Mouse (Mus musculus): ENCODE measurements around the gene Kcnh2.

- TF ChIP-seq CTCF (IDR thresholded peaks at IDR 0.05; ENCODE audit: extremely low read depth, insufficient read depth, low read length) (no peak), POLR2A (IDR thresholded peaks at IDR 0.05; ENCODE audit: extremely low read depth, insufficient read depth, low read length) (no peak)
These were observed 31.5 kb downstream of the Kcnh2 start for GRCm38 (mm10) chr5:24319776-24320466.

Data from cortical plate, adult 2 months (tissue).